Mouse (Mus musculus) spleen, adult 12 weeks (tissue): Measurements from ENCODE around the gene Frmd4b.

Experiments used
- DNase-seq: peaks from one replicate; pipeline ENCODE4 v3.0.0; 2022; ENCODE audit warnings: low spot score

The Frmd4b gene

DNA sequence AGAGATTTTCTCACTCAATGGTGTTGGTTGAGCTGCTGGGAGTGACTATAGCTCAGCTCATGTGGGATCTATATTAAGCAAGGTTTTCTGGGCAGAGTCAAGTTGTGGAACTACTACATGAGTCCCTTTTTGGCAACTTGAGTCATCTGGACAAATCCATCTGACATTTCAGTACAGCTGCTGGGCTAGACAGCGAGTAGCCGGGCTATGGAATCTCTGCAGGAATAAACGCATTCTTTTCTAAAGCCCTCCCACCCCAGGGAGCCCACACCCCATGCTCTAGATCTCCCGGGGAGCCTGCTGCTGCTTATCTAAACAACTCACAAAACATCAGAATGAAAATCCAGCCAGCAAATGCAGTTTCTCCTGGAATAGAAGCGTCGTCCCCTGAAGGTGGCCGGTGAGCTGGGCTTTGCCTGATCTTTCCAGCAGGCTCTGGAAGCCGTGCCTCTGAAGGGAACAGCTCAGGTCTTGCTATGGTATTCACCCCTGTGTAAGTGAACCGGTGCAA, 364.6 kb downstream of the Frmd4b start, which contains the start of gene Lmod3:
TSS of gene Lmod3 (minus strand) at position 49 of the 511 bp plus-strand sequence.
- no peak for DNase-seq

DNA sequence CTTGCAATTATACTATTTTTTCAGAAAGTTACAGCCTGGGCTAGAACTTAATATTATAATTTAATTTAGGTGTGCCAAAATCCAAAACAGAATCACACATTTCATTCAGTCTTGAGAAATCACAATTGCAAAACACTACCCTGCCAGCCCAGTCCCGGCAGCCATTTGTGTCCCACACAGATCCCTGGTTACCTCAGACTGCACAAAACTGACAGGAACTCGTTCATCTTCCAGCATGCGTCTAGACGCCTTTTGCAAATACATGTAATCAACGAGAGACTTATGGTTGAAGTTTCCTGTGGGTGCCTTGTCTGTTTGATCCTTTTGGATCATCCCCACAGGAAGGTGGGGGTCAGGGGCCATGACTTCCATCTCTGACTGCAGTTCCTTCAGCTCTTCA, 365.3 kb downstream of the Frmd4b start:
- no peak for DNase-seq

DNA sequence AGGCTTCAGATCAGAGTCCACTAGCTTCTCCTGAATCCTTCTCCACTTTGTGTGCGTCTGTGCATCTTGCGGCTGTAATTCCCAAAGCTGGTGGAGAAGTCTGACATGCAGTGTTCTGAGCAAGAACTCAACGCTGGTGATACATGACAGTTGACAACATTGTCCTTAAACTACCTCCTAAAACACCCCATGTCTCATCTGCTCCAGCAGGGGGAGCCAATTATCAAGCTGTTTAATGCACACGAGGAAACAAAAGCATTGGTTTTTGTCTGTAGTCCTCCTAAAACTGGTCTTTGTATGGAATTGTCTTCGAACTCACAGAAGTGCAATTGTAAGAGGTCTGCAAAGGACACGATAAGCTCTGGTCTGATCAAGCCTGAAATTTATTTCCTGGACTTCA, 366.4 kb downstream of the Frmd4b start:
- DNase-seq, result no peak

DNA sequence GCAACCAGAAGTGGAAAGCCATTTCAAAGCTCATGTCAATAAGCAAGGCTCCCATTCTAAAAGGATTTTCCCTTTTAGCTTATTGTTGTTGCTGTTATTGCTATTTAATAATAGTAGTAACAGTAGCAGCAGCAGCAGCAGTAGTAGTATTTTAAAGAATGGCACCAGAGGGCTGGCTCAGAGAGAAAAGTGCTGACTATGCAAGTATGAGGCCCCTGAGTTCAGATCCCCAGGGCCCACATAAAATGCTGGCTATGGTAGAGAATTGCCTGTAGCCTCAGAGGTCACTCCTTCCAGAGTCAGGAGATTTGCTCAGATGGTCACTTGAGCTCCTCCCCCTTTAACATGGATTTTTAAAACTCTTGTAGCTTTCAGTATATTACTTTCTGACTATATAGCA, 372.1 kb downstream of the Frmd4b start:
- no peak for DNase-seq

DNA sequence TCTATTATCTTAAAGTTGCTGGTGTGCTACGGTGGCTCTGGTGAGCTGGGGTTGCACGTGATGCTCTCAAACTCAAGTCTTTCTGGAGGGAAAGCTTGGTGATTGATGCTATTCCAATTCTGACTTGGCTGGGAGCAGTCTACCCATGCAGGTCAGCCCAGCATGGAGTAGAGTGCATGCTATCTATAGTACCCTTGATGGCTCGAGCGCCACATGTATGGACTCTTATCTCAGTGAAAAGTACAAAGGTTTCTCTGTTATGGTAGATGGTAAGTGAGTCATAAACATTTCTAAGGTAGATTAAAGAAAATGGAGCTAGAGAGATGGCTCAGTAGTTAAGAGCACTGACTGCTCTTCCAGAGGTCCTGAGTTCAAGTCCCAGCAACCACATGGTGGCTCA, 374.8 kb downstream of the Frmd4b start:
- no peak for DNase-seq

DNA sequence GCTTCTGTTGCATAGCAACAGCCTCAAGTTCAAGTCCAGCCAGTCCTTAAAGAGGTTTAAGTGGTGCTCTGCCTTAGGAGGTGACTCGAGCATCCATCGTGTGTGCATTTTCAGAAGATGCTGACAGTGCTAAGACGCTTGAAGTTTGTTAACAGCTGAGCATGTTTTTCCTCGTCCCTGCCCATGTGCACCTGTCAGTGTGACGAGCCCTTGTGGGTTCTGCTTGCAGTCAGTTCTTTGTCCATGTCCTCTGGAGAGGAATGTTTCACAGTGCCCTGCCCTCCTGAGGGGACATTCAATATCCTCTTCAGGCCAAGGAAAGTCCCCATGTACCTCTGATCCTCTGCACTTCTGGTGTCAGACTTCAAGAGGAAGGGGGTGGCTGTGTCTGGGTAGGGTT, 377.2 kb downstream of the Frmd4b start:
- no peak for DNase-seq

DNA sequence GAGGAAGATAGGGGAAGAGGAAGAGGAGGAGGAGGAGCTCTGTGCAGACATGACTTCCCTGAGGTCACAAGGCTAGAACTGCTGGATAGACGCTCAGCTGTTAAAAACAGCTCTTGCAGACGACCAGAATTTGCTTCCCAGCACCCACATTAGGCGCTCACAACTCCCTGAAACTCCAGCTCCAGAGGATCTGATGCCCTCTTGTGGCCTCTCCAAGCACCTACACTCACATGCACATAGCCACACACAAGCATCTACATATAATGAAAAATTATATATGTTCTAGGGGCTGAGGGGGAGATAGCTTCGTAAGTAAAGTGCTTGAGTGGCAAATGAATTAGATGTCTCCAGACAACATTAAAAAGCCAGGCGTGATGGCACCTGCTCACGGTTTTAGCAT, 378.0 kb downstream of the Frmd4b start:
- DNase-seq, result no peak
